Mouse (Mus musculus) cerebral cortex, adult 2 months (tissue): ENCODE measurements around the gene Tbc1d17.

ENCODE experiments used
- WGBS: fragments of 180-500 bp; shearing (Covaris S2); methylation state at CpG from one replicate; pipeline ENCODE4 v1.1.7; 2018; 5-methylcytosine and 5-hydroxymethylcytosine counted together

Tbc1d17 gene

DNA sequence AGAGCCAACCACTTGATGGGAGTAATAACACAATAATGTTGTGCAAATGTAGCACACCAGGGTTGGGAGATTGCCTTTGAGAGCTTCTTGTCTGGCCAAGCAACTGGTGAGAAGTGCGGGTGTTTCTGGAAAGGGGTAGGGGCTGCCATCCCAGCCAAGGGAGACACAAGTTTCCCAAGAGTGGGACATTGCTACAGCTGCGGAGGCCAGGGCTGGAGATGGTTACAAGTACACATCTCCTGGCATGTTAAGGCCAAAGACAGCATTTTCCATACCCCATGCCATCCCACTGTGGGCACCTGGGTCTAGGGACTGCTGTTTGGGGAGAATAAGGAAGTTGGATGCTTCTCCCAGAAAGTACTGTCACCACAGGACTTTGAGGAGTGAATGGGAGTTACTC, 4.2 kb upstream of the Tbc1d17 start:
- 91% methylated on average over 2 of the region's 2 CpGs for WGBS

DNA sequence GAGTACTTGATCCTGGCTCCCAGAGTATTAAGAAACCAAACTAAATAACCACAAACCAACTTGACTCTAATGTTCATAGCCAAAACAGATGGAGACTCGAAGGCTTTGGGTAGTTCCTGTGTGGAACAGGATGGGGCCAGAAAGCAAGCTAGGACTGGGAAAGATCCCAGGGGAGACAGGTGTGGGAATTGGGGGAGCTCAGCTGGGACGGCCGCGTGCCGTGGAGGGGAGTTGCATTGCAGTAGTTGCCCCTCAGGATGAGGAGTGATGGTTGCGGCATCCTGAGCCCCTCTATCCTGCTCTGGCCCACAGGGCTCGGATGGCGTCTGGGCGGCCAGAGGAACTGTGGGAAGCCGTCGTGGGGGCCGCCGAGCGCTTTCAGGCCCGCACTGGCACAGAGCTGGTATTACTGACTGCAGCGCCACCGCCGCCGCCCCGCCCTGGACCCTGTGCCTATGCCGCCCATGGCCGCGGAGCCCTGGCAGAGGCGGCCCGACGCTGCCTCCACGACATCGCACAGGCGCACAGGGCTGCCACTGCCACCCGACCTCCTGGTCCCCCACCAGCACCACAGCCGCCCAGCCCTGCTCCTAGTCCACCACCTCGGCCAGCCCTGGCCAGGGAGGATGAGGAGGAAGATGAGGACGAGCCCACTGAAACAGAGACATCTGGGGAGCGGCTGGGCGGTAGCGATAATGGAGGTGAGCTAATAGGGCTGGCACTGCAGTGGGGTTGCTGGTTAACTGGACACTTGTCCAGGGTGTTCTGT, 3.6 kb upstream of the Tbc1d17 start:
- 90% methylated on average over 36 of the region's 36 CpGs for WGBS

GRCm38 (mm10) chr7:44851625-44852234, 2.9 kb upstream of the Tbc1d17 start:
- WGBS = 91% methylated on average over 12 of the region's 12 CpGs

GRCm38 (mm10) chr7:44850789-44851624, 2.1 kb upstream of the Tbc1d17 start:
- 46% methylated on average over 8 of the region's 8 CpGs for WGBS

DNA sequence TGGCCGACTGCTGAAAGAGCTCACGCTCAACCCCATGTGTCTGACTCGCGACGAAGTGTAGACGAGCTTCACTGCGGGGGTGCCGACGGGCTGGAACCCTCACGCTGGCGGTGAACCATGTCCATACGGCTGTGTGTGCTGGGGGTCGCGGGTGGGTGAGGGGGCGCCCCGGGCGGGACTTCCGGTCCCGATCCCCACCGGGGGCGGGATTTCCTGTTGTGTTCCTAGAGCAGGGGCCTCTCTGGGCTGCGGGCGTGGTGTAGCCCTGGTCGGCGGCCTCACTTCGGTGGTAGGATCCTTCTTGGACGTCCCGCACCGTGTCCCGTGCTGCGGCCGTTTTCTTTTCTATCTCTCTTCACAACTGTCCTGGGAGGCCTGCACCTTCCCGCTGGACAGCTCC, 1.3 kb upstream of the Tbc1d17 start:
- WGBS = under 1% methylated on average over 33 of the region's 33 CpGs

DNA sequence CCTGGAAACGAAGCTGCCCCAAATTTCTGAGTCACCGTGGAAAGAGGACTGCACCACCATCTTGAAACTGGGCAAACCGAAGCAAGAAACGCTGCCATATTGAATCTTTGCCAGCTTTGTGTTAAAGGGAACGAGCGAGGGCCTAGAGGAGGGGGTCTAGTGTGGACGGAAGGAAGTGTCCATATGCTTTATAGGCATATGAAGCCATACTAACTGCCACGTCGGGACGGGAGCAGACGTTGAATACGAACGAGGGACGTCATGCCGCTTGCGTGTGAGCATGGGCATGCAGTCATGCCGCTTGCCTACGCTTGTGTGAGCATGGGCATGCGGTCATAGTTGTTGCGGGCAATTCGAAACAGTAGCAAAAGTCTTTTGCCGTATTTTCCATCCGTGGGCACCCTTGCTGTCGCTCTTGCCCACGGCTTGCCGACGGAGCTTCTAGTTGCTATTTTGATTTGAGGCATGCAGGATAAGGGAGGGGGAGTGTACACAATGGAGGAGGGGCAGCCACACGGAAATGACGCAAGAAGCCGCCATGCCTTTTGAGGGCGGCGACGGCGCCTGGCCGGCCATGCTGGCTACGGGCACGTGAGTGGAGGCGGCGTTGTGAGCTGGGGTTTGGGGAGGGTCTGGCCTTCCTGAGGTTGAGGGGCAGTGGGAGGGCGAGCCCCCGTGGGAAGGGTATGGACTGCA, 685 bp upstream of the Tbc1d17 start:
- WGBS = under 1% methylated on average over 41 of the region's 41 CpGs

DNA sequence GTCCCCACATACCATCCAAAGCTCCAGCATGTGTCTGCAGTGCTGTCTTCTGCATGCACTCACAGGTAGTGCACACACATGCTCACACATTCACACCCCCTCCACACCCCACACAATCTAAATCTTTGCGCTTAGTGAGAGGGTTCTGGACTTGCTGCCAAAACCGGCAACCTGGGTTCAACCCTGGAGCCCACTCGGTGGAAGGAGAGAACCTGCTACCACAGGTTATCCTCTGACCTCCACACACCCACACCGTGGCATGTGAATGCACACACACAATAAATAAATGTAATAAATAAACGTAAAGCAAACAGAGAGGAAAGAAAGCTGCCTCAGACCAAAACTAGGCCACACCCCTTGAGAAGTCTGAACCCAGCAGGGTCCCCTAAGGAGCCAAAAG, 1.1 kb downstream of the Tbc1d17 start:
- 53% methylated on average over 5 of the region's 5 CpGs for WGBS

GRCm38 (mm10) chr7:44846804-44847203, 2.1 kb downstream of the Tbc1d17 start:
- WGBS = 87% methylated on average over 7 of the region's 7 CpGs

GRCm38 (mm10) chr7:44845006-44845405, 3.9 kb downstream of the Tbc1d17 start:
- 94% methylated on average over 10 of the region's 10 CpGs for WGBS

DNA sequence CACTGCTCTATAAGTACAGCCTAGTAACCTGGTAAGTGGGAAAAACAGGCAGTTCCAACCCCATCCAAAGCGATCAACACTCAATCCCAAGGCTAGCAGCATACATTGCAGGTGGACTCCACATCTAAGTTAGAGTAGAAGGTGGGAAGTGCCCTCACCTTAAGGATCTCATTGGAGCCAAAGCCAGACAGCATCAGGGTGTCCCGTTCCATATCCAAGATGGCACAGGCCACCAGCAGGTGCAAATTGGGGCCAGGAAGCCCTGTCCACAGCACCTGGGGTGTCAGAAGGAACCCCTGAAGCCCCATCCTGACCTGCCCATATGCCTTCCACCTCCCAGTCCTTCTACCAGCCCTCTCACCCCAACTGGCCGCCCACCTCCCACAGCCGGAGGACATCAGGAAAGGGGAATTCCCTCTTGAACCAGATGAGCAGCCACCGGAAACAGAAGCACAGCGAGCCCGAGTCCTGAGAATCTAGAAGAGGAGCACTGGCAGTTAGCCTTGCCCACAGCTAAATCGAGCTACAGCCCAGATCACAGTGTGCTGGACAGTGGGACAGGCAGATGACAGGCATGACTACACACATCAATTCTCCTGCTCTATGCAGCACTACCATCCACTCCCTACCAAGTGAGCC, 6.9 kb downstream of the Tbc1d17 start:
- 89% methylated on average over 8 of the region's 8 CpGs for WGBS

- 71% methylated on average over 14 of the region's 14 CpGs for WGBS
Observed at GRCm38 (mm10) chr7:44840426-44840825, 8.5 kb downstream of the Tbc1d17 start.

- 7% methylated on average over 58 of the region's 58 CpGs for WGBS
Observed at GRCm38 (mm10) chr7:44839491-44840191, 9.2 kb downstream of the Tbc1d17 start.

GRCm38 (mm10) chr7:44839171-44839490, 9.7 kb downstream of the Tbc1d17 start:
- WGBS = 55% methylated on average over 11 of the region's 11 CpGs

GRCm38 (mm10) chr7:44838073-44838472, 10.8 kb downstream of the Tbc1d17 start:
- 89% methylated on average over 6 of the region's 6 CpGs for WGBS

- WGBS = 85% methylated on average over 9 of the region's 9 CpGs
Observed at GRCm38 (mm10) chr7:44836423-44837053, 12.3 kb downstream of the Tbc1d17 start.

- 41% methylated on average over 3 of the region's 3 CpGs for WGBS
Observed at GRCm38 (mm10) chr7:44836016-44836404, 12.9 kb downstream of the Tbc1d17 start.

- WGBS = 88% methylated on average over 1 of the region's 1 CpGs
Observed at GRCm38 (mm10) chr7:44835373-44836015, 13.4 kb downstream of the Tbc1d17 start.

GRCm38 (mm10) chr7:44832763-44833162, 16.1 kb downstream of the Tbc1d17 start:
- 67% methylated on average over 4 of the region's 4 CpGs for WGBS

GRCm38 (mm10) chr7:44828706-44829105, 20.2 kb downstream of the Tbc1d17 start:
- WGBS = 77% methylated on average over 5 of the region's 5 CpGs

- WGBS = 82% methylated on average over 3 of the region's 3 CpGs
Observed at GRCm38 (mm10) chr7:44826771-44827170, 22.1 kb downstream of the Tbc1d17 start.
